23 mouse cellular contexts compared by ENCODE assay signal in genomic region chr3:102047532-102047931, GRCm38 (mm10). TPM values are rescaled to one million over a fixed set of nuclear protein-coding genes. Genes with fewer than 3 reads are reported as not detected.
"Had no signal": no experiment of that assay in that cellular context is flagged by ENCODE, and none has a peak within 500 bp of the region (broad histone marks: within the 10 kb centered on the region; RNA-seq: fewer than 3 reads in every experiment).

No protein-coding gene starts in this region.

- H3K27me3 ChIP-seq: lung, embryonic 15.5 days; megakaryocyte, embryonic 14.5 days; midbrain, embryonic 13.5 days; midbrain, embryonic 15.5 days; neural tube, embryonic 12.5 days; stomach, embryonic 15.5 days had no signal

- H3K27ac ChIP-seq: lung, embryonic 15.5 days; macrophage; midbrain, embryonic 13.5 days; midbrain, embryonic 15.5 days; neural tube, embryonic 12.5 days; stomach, embryonic 15.5 days; stomach, postnatal 0 days had no signal

- H3K9me3 ChIP-seq: lung, embryonic 15.5 days; midbrain, embryonic 13.5 days; midbrain, embryonic 15.5 days; neural tube, embryonic 12.5 days; stomach, embryonic 15.5 days had no signal

- H3K4me3 ChIP-seq: lung, embryonic 15.5 days; megakaryocyte, embryonic 14.5 days; midbrain, embryonic 13.5 days; midbrain, embryonic 15.5 days; neural tube, embryonic 12.5 days; stomach, embryonic 15.5 days had no signal

- H3K4me1 ChIP-seq: lung, embryonic 15.5 days; megakaryocyte, embryonic 14.5 days; neural tube, embryonic 12.5 days; stomach, embryonic 15.5 days had no signal

- ATAC-seq: lung, postnatal 0 days; midbrain, embryonic 13.5 days; midbrain, embryonic 15.5 days had no signal

- DNase-seq: lung, adult 2 months; lung, postnatal 14 days; lung, postnatal 36 days; right cerebral cortex, postnatal 14 days; thymus, adult 2 months; thymus, postnatal 25 days; thymus, postnatal 4 days had no signal

- H3K9ac ChIP-seq: lung, embryonic 15.5 days; midbrain, embryonic 13.5 days; midbrain, embryonic 15.5 days; neural tube, embryonic 12.5 days; stomach, embryonic 15.5 days had no signal

- H3K4me2 ChIP-seq: lung, embryonic 15.5 days; midbrain, embryonic 11.5 days; midbrain, embryonic 13.5 days; midbrain, embryonic 15.5 days; neural tube, embryonic 12.5 days; stomach, embryonic 15.5 days had no signal

- H3K36me3 ChIP-seq: lung, embryonic 15.5 days; midbrain, embryonic 13.5 days; midbrain, embryonic 15.5 days; neural tube, embryonic 12.5 days; stomach, embryonic 15.5 days had no signal

RNA-seq across cellular contexts. Expression of gene Nhlh2, which starts 37.7 kb away (rescaled TPM):
- total RNA-seq: megakaryocyte progenitor cell, adult 5-6 weeks; monocyte, adult 5-6 weeks; neutrophil, adult 5-6 weeks had no signal
- polyA plus RNA-seq: lung, adult 2 months; lung, postnatal 0 days; macrophage; spleen, adult 2 months; stomach, postnatal 0 days; testis, adult 2 months; urinary bladder, adult 2 months had no signal

RNA-seq across cellular contexts. Expression of gene Casq2, which starts 38.7 kb away (rescaled TPM):
- total RNA-seq: megakaryocyte progenitor cell, adult 5-6 weeks; monocyte, adult 5-6 weeks; neutrophil, adult 5-6 weeks had no signal
- polyA plus RNA-seq: macrophage; midbrain, embryonic 11.5 days had no signal
